Mouse (Mus musculus) 3134 (cell line): ENCODE results near the gene Prdm13.

Experiments used
- DNase-seq: peaks from one replicate; pipeline ENCODE4 v3.0.0-alpha.2; 2011; ENCODE audit warnings: low spot score; ENCODE audit not compliant: insufficient read length; ENCODE audit errors: extremely low read depth

Gene Prdm13

DNA sequence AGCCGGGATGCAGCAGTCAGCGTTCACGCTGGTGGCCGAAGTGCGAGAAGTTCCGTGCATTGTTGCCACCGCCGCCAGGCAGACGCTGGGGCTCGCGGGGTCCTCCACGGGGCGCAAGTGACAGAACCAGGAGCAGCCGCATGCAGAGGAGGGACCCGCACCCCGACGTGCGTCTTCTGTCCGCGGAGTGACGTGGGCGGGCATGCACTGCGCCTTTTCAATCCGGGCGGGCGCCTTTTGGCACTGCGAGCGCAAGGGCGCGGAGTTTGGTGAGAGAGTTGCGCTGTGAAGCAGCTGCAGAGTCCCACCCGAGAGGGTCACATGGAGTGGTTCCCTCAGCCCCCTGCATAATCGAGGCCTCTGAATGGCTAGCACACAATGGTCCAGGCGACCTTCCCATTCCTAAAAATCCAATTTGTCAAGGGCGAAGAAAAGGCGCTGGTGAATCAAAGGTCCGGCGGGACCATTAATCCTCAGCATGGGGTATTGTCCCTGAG is at the start of gene Prdm13:
TSS of gene Prdm13 (minus strand) at position 369 of the 497 bp plus-strand sequence.
- DNase-seq = no peak

DNA sequence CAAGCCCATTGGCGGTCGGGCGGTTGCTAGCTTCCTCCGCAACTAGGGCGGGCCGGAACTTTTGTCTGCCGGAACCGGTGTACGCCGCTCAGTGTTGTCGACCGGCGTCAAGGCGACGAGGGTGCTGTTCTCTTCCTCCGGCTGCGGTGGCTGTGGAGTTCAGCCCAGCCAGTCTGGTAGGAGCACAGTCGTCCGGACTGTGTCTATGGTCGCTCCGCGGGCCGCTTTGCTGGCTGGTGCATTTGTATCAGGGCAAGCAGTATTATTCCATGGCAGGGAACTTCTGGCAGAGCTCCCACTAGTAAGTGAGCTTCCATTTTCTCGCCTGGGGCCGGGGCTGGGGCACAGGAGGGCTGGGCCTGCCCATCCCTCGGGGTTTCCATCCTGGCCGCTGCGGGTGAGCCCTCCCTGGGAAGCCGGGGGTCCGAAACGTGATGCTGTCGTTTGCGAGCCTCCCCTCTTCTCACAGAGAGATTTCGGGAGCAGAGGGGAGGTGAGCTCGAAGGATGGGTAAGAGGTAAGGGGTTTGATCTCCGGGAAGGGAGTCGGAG is 41.9 kb upstream of the Prdm13 start, which contains the start of gene Ccnc:
TSS of gene Ccnc (plus strand) at position 87 of the 551 bp plus-strand sequence.
- DNase-seq = peak; percentile 98

DNA sequence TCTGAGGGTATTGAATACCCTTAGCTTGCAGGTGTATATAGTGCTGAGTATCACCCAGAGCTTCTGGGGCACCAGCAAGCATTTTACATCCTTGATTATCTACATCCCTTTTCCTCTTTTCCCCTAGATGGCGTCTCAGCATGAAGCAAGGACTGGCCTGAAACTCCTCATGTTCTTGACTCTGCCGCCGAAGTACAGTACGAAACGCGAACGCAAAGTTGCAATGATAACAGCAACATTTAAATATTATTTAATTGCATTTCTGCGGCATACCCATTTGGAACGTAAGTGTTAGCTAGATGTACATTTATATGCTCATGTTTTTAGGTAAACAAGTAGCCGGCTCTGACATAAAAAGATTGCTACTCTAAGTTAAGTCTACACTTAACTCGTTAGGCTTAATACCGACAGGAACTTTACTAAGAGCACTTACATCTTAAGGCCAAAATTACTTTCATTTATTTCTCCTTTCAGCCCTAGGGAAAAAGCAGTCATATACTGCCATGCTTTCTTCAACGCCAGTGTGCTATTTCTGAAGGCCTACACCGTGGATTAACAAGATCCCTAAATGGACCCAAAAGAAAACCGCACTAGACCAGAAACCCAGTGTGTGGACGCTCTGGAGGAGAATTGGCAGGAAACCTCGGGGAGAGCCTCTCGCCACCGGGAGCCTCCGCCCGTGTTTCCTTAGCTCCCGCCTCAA is 41.3 kb upstream of the Prdm13 start:
- DNase-seq = no peak

- peak; percentile 61 for DNase-seq
Measured at GRCm38 (mm10) chr4:21722752-21723334, 37.1 kb upstream of the Prdm13 start.

- DNase-seq = peak; percentile 21
Measured at GRCm38 (mm10) chr4:21712147-21712546, 26.4 kb upstream of the Prdm13 start.

- DNase-seq = no peak
Measured at GRCm38 (mm10) chr4:21705046-21705445, 19.3 kb upstream of the Prdm13 start.

GRCm38 (mm10) chr4:21695638-21696254 is 10.0 kb upstream of the Prdm13 start:
- no peak for DNase-seq

GRCm38 (mm10) chr4:21690221-21690620 is 4.5 kb upstream of the Prdm13 start:
- no peak for DNase-seq

DNA sequence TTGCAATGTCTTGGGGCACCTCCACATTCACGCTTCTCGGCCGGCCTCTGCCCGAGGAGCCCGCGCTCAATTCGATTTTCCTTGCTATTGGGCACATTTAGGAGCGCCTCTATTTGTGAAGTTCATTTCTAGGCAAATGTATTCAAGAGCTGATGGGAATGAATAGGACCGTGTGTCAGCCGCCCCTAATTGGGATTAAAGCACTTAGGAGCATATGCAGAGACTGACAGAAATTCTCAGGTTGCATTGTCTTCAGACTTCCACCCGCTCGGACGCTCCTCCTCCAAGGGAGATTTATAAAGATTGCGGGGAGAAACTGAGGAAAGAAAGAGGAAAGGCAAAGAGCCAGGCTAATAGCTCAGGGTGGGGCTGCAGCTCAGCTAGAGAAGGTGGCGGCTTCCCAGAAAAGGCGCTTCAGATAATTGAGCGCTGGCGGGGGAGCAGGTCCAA is 3.8 kb upstream of the Prdm13 start:
- no peak for DNase-seq

- DNase-seq = no peak
Measured at GRCm38 (mm10) chr4:21688703-21689200, 3.0 kb upstream of the Prdm13 start.

GRCm38 (mm10) chr4:21687783-21688702 is 2.3 kb upstream of the Prdm13 start:
- DNase-seq = no peak

DNA sequence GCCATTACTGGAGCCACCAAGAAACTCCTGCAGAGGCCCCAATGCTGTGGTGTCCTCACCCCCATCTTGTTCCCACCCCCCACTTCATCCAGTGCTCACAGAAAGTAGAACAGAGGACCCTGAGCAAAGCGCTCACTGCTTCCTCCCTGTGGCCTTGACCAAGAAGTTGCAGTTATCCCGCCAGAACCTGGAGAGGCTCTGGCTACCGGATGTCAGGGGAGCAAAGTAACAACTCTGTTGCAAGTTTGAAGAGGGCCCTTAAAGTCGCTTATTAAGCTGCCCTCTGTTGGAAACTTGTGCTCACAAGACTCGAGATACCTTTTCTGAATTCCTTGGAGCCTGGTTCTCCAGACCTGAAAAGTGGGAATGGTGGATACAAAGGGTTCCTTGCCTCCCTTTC is 1.2 kb upstream of the Prdm13 start:
- no peak for DNase-seq

GRCm38 (mm10) chr4:21686416-21686815 is 653 bp upstream of the Prdm13 start:
- DNase-seq = no peak

GRCm38 (mm10) chr4:21684341-21684970 is 1.3 kb downstream of the Prdm13 start:
- DNase-seq = no peak

DNA sequence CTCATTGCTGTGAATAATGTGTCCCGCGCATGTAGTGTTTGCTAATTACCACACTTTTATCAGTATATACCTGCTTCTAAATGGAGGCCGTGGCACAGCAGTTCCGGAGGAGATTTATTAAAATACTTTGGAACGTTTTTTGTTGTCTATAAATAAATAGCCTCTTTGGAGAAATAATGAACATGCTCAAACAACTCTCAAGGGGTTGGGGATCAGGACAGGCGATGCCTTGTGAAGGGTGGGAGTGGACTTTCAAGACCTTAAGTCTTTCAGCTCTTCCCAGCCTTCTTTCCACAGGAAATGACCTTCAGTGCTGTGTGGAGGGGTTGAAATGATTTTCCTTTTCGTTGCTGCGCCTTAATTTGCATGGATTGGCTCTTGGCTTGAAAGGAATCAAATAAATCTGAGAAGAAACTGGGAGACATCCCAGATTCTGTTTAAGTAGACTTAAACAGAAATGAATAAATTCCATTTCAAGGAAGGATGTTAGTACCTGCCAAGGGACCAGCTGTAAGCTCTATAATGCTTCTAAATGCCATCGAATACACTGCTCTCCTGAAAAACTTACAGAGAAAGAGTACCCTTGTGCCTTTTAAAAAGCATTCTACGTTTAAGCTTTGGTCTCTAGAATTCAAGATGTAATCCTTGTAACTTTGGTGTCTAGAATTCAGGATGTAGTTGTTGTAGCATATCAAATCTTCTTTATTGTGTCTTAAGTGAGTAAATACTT is 3.2 kb downstream of the Prdm13 start:
- no peak for DNase-seq

DNA sequence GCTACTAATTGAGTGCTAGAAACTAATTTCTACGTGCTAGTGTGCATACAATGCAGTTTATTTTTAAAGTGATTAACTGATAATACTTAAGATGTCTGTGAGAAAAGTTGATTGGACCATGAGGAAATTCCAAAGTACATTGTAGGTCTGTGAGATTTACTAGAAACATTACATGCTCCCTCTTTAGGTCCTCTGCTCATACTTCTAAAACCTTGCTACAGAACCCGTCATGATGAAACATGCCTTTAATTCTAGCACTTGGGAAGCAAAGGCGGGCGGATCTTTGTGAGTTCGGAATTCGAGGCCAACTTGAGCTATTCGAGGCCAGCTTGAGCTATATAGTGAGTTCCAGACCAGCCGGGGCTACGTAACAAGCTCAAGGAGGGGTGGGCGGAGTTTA is 4.8 kb downstream of the Prdm13 start:
- DNase-seq = no peak

DNA sequence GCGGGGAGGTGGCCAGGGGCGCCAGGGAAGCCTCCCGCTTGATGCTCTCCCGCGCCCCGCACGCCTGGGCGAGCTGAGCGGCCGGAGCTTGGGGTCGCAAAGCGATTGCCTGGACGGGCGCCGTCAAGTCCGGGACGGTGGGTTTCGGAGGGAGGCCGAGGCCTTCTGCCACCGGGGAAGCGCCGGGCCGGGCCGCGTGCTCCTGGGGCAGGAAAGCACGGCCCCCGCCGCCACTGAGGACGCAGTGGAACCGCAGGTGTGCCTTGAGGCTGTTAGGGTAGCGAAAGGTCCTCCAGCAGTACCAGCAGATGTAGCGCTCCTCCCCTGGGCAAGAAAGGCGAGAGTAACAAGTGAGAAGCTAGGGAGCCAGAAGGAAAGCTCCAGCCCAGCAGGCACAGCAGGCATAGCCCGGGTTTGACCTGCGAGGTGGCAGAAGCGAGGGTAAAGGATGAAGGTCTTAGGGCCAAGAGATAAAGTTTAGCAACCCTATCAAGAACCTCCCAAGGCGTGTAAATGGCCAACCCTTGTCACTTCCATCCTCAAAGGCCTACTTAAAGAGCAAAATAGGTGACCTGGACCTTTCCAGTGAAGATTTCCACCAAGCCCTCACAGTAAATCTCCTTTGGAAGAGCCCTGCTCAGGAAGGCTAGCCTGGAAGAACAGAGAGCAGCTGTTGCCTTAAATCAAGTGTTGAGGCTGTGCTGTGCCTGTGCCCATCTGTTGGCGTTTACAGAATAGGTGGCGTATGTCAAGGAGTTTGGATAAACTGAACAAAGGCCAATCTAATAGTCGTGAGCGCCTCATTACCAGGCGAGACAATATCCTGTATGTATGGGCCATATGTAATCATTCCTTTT is 5.9 kb downstream of the Prdm13 start:
- DNase-seq = no peak

GRCm38 (mm10) chr4:21678975-21679623 is 6.7 kb downstream of the Prdm13 start:
- no peak for DNase-seq
